Mouse (Mus musculus): Measurements from ENCODE around the gene Pax2.

DNA sequence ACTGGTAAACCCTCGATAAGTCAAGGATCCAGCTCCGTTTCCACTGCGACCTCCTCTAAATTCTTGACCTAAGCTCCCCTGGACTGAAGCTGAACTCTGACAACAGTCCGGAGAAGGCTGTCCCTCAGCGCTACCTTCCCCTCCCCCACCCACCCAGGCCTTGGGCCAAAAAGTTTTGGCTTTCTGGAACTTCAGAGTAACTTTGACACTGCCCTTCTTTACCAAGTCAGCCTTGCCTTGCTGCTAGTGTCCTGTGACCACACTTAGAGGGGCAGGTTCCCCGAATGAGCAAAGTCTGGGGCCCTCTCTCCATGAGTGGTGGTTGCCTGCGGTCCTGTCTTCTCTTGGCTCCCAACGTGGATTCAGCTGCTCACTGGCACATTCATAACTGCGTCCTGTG, 82.5 kb downstream of the Pax2 start:
- TF ChIP-seq POLR2A (IDR thresholded peaks at IDR 0.05; ENCODE audit: insufficient read depth, low read depth, low read length) (no peak), CTCF (IDR thresholded peaks at IDR 0.05) (no peak), EP300 (IDR thresholded peaks at IDR 0.05; ENCODE audit: insufficient read depth, low read depth, low read length) (no peak)

All from heart, adult 2 months (tissue).